Mouse (Mus musculus) embryonic fibroblast, embryonic 13.5 days (primary cell): Measurements from ENCODE around the gene Dazl.

ENCODE experiments used
- CTCF ChIP-seq: IDR thresholded peaks from 2 replicates; pipeline ENCODE4 v1.5.1; 2011; ENCODE audit warnings: mild to moderate bottlenecking, control low read depth, low read length, moderate library complexity, borderline replicate concordance; ENCODE audit not compliant: insufficient read depth
- POLR2A ChIP-seq: IDR thresholded peaks from 2 replicates; pipeline ENCODE4 v1.6.1; 2011; ENCODE audit warnings: low read depth, mild to moderate bottlenecking, control low read depth, low read length, moderate library complexity

DNA sequence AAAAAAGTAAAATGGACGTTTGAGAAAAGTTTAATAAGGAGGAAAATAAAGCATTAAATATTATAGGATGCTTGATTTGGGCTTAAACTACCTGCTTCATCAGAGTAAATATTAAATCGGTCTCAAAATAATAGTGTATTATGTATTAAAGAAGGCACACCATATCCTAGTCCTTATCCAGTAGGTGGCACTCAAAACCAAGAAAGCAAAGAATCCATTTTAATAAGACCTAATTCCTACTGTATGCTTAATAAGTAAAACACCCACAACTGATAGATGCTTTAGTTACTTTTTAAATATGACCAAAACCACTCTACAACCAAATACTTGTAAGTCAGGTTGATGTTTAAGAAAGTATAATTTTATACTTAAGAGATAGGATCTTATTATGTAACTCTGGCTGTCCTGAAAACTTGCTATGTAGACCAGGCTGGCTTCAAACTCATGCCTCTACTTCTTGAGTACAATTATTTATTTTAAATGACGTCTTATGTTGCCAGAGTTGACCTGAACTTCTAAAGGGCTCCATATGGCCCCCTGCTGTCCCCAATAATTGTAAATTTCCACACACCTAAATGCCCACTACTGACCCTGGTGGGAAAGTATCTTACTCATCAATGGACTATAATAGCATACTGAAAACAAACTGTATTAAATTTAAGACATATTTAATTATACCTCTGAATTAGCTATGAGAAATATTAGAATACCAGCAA is 1.8 kb downstream of the Dazl start:
- no peak for TF ChIP-seq CTCF
- TF ChIP-seq POLR2A = no peak
